Mouse (Mus musculus): ENCODE measurements around the gene Tlcd1.

- TF ChIP-seq POLR2A (IDR thresholded peaks at IDR 0.05; ENCODE audit: insufficient read depth, low read length) (no peak), CTCF (IDR thresholded peaks at IDR 0.05; ENCODE audit: low read depth, low read length) (no peak)
Measured at GRCm38 (mm10) chr11:78210615-78211014, 34.1 kb downstream of the Tlcd1 start.
